ENCODE assay signal across 28 mouse cellular contexts in genomic region chr7:141492738-141493137, GRCm38 (mm10). TPM values are rescaled to one million over a fixed set of nuclear protein-coding genes. Genes with fewer than 3 reads are reported as not detected.
A peak's percentile ranks its signal among the peaks of the same experiment; 100 is the strongest.
DNase-seq lines count a peak whose midpoint lies in the region; ATAC-seq and TF ChIP-seq lines count a peak whose summit lies in the region.
"Had no signal": no experiment of that assay in that cellular context is flagged by ENCODE, and none has a peak within 500 bp of the region (broad histone marks: within the 10 kb centered on the region; RNA-seq: fewer than 3 reads in every experiment).

No protein-coding gene starts in this region.

- H3K27ac ChIP-seq in midbrain, postnatal 0 days (ENCODE audit: low read depth, low read length) = no peak overlapping the region
- H3K27ac ChIP-seq: embryonic facial prominence, embryonic 12.5 days; embryonic facial prominence, embryonic 15.5 days; gastrocnemius, adult 2 months; heart, embryonic 15.5 days; hindbrain, embryonic 10.5 days; hindbrain, embryonic 13.5 days; intestine, embryonic 15.5 days had no signal

- peak; percentile 78 for DNase-seq in brain, adult 2 months (ENCODE audit: low read depth, low spot score)
- peak; percentile 70 to 76 for DNase-seq in cerebellum, adult 18-20 months
- peak; percentile 77 for DNase-seq in cerebellum, adult 9-10 months
- DNase-seq in cerebellum, postnatal 36 days = peak; percentile 64 to 68
- DNase-seq in midbrain, postnatal 0 days (ENCODE audit: low spot score) = no peak
- no peak for DNase-seq in left cerebral cortex, postnatal 10 days (ENCODE audit: extremely low spot score in 1 of 2, low spot score in 2 of 2)
- no peak for DNase-seq in Muller cell, postnatal 12 days (ENCODE audit: inconsistent ontology term)
- DNase-seq: adrenal gland, postnatal 10 days; adrenal gland, postnatal 36 days; forebrain, postnatal 0 days; gastrocnemius, adult 2 months; gastrocnemius, postnatal 25 days; heart, adult 18-20 months; heart, postnatal 10 days; heart, postnatal 36 days; kidney, adult 11 months; kidney, adult 8-10 months had no signal

- H3K9ac ChIP-seq in midbrain, postnatal 0 days (replicated peaks; ENCODE audit: low read length, poor library complexity, severe bottlenecking) = no peak overlapping the region
- H3K9ac ChIP-seq: embryonic facial prominence, embryonic 12.5 days; embryonic facial prominence, embryonic 15.5 days; forebrain, postnatal 0 days; heart, embryonic 12.5 days; heart, embryonic 15.5 days; hindbrain, embryonic 13.5 days; intestine, embryonic 15.5 days had no signal

- ATAC-seq in midbrain, postnatal 0 days (ENCODE audit: low FRiP score) = no peak
- ATAC-seq: activated CD4-positive, CD25-positive, alpha-beta regulatory T cell, adult 4 months; CD4-positive, CD25-positive, alpha-beta regulatory T cell, adult 4 months; forebrain, embryonic 14.5 days; forebrain, postnatal 0 days; hindbrain, embryonic 16.5 days; intestine, embryonic 15.5 days had no signal

- H3K4me3 ChIP-seq in midbrain, postnatal 0 days (ENCODE audit: low read depth, low read length) = no peak overlapping the region
- H3K4me3 ChIP-seq: embryonic facial prominence, embryonic 12.5 days; embryonic facial prominence, embryonic 15.5 days; gastrocnemius, adult 2 months; heart, embryonic 12.5 days; heart, embryonic 15.5 days; hindbrain, embryonic 10.5 days; hindbrain, embryonic 13.5 days; intestine, embryonic 15.5 days had no signal

- no peak overlapping the region for H3K4me2 ChIP-seq in midbrain, postnatal 0 days (ENCODE audit: low read depth, low read length, poor library complexity, severe bottlenecking)
- H3K4me2 ChIP-seq: embryonic facial prominence, embryonic 12.5 days; embryonic facial prominence, embryonic 15.5 days; heart, embryonic 12.5 days; heart, embryonic 15.5 days; hindbrain, embryonic 13.5 days; intestine, embryonic 15.5 days had no signal

- no peaks in the 10 kb centered on the region for H3K27me3 ChIP-seq in midbrain, postnatal 0 days (ENCODE audit: insufficient read depth, low read length)
- H3K27me3 ChIP-seq: embryonic facial prominence, embryonic 12.5 days; embryonic facial prominence, embryonic 15.5 days; heart, embryonic 12.5 days; heart, embryonic 15.5 days; hindbrain, embryonic 13.5 days; intestine, embryonic 15.5 days had no signal

- no peaks in the 10 kb centered on the region for H3K4me1 ChIP-seq in midbrain, postnatal 0 days (ENCODE audit: insufficient read depth, low read length)
- H3K4me1 ChIP-seq: embryonic facial prominence, embryonic 12.5 days; embryonic facial prominence, embryonic 15.5 days; hindbrain, embryonic 10.5 days; hindbrain, embryonic 13.5 days; intestine, embryonic 15.5 days had no signal

- peaks cover 38% of the 10 kb centered on the region for H3K36me3 ChIP-seq in midbrain, postnatal 0 days (ENCODE audit: insufficient read depth, low read length)

- intact Hi-C loops in left cerebral cortex, postnatal 10 days (cut with DNase I) = no loop called here

- 82% methylated on average over 5 of the region's 5 CpGs for whole genome bisulfite sequencing in midbrain, postnatal 0 days

- TF ChIP-seq CTCF in midbrain, postnatal 0 days (IDR thresholded peaks at IDR 0.05) = no peak

- H3K9me3 ChIP-seq in midbrain, postnatal 0 days (ENCODE audit: low read length) = no peaks in the 10 kb centered on the region
- H3K9me3 ChIP-seq: embryonic facial prominence, embryonic 12.5 days; embryonic facial prominence, embryonic 15.5 days; heart, embryonic 12.5 days; heart, embryonic 15.5 days; hindbrain, embryonic 10.5 days; hindbrain, embryonic 13.5 days; intestine, embryonic 15.5 days had no signal

RNA-seq across cellular contexts. Expression of gene Tspan4, which starts 17.7 kb away (rescaled TPM):
- 91.4 and 94.8 TPM in 2 replicates for total RNA-seq in midbrain, postnatal 0 days (2014; rRNA removed)
- 68.1 and 75.7 TPM in 2 replicates for polyA plus RNA-seq in midbrain, postnatal 0 days (2015; fragmentation: Nextera tagmentation; extraction: Ambion mirVana)
- total RNA-seq in left cerebral cortex, postnatal 10 days (2021) = 10 to 100 TPM; 29.0 to 35.4 TPM

RNA-seq across cellular contexts. Expression of gene Polr2l, which starts 17.8 kb away (rescaled TPM):
- total RNA-seq in midbrain, postnatal 0 days (2014; rRNA removed) = 27.0 and 28.9 TPM in 2 replicates
- 77.9 and 78.5 TPM in 2 replicates for polyA plus RNA-seq in midbrain, postnatal 0 days (2015; fragmentation: Nextera tagmentation; extraction: Ambion mirVana)
- 10 to 100 TPM; 43.8 to 45.0 TPM for total RNA-seq in left cerebral cortex, postnatal 10 days (2021)

RNA-seq across cellular contexts. Expression of gene Cd151, which starts 25.5 kb away (rescaled TPM):
- 46.4 and 52.9 TPM in 2 replicates for total RNA-seq in midbrain, postnatal 0 days (2014; rRNA removed)
- 13.6 and 15.0 TPM in 2 replicates for polyA plus RNA-seq in midbrain, postnatal 0 days (2015; fragmentation: Nextera tagmentation; extraction: Ambion mirVana)
- total RNA-seq in left cerebral cortex, postnatal 10 days (2021) = 10 to 100 TPM; 31.8 to 33.7 TPM

RNA-seq across cellular contexts. Expression of gene Cracr2b, which starts 31.8 kb away (rescaled TPM):
- 4.0 and 5.3 TPM in 2 replicates for total RNA-seq in midbrain, postnatal 0 days (2014; rRNA removed)
- polyA plus RNA-seq in midbrain, postnatal 0 days (2015; fragmentation: Nextera tagmentation; extraction: Ambion mirVana) = 5.3 and 5.9 TPM in 2 replicates
- total RNA-seq in left cerebral cortex, postnatal 10 days (2021) = 1 to 10 TPM; 3.4 to 5.8 TPM
- polyA plus RNA-seq: activated CD4-positive, CD25-positive, alpha-beta regulatory T cell, adult 4 months; CD4-positive, CD25-positive, alpha-beta regulatory T cell, adult 4 months had no signal

RNA-seq across cellular contexts. Expression of gene Pnpla2, which starts 37.7 kb away (rescaled TPM):
- total RNA-seq in midbrain, postnatal 0 days (2014; rRNA removed) = 6.5 and 7.0 TPM in 2 replicates
- 22.2 and 24.5 TPM in 2 replicates for polyA plus RNA-seq in midbrain, postnatal 0 days (2015; fragmentation: Nextera tagmentation; extraction: Ambion mirVana)
- 10 to 100 TPM; 19.2 to 25.5 TPM for total RNA-seq in left cerebral cortex, postnatal 10 days (2021)

Comparison
In these comparisons a context has a peak if more than half of its experiments do, and no peak if none do; other contexts are left out.
1. DNase-seq: peak in brain, adult 2 months (single experiment), cerebellum, adult 18-20 months (2 of 2), cerebellum, adult 9-10 months (single experiment) and cerebellum, postnatal 36 days (2 of 2); none in midbrain, postnatal 0 days (single experiment), left cerebral cortex, postnatal 10 days (0 of 2) and Muller cell, postnatal 12 days (single experiment).